Mouse (Mus musculus): ENCODE data around the gene Hmga2.

- TF ChIP-seq GATA1 (IDR thresholded peaks at IDR 0.05; ENCODE audit: borderline replicate concordance, low read length) = no peak
- no peak for TF ChIP-seq FLI1 (IDR thresholded peaks at IDR 0.05; ENCODE audit: low read length)
Measured at GRCm38 (mm10) chr10:120391971-120392716, 84.1 kb downstream of the Hmga2 start.
